Mouse (Mus musculus) cerebellum, adult 11-12 months (tissue): ENCODE results near the gene Hoxd9.

Experiments
- DNase-seq: peaks from one replicate; pipeline ENCODE4 v3.0.0; 2022

The Hoxd9 gene

DNA sequence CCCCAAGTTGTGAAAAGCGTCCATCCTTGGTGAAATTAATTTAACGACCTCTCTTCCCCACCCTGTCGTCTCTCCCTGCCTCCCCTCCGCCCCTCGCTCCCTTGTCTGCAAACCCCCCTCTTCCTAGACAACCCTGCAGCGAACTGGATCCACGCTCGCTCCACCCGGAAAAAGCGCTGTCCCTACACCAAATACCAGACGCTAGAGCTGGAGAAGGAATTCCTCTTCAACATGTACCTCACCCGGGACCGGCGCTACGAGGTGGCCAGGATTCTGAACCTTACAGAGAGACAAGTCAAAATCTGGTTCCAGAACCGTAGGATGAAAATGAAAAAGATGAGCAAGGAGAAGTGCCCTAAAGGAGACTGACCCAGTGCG is 1.5 kb downstream of the Hoxd9 start:
- no peak for DNase-seq

DNA sequence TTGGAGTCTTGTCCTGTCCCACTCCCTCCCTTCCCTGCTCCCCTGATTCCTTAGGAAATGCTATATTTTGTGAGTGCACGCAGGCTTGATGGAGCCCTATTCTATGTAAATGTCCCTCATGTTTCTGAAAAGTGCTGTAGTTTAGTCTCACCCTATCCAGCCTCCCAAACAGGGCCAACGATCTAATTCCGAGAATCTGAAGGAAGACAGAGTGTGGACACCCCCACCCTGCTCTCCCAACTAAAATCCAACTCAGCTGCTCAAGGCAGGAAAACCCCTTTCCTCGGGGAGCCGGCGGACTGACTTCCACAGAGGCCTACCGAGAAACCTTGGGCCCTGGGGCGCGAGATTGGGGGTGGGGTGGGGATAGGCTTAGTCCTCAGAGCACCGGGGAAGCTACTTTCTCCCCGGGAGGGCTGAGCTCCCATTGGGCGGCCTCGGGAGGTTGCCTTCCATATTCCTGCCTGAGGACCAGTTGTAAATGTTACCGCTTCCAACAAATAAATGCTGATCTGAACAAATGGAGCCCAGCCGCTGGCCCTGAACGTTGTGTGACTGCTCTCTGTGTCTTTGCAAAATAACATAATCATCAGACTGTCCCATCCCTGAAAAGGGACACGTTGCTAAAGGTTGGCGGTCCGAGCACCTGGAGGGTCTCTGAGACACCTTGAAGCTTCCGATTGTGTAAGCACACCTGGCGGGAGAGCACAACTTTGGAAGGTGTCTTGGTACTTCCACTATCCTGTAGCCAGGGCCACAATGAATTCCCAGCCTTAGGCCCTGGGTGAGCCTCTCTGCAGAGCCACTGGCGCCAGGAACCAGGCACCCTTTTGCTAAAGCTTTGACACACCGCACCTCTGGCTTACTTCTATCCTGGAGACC is 2.4 kb downstream of the Hoxd9 start:
- no peak for DNase-seq

DNA sequence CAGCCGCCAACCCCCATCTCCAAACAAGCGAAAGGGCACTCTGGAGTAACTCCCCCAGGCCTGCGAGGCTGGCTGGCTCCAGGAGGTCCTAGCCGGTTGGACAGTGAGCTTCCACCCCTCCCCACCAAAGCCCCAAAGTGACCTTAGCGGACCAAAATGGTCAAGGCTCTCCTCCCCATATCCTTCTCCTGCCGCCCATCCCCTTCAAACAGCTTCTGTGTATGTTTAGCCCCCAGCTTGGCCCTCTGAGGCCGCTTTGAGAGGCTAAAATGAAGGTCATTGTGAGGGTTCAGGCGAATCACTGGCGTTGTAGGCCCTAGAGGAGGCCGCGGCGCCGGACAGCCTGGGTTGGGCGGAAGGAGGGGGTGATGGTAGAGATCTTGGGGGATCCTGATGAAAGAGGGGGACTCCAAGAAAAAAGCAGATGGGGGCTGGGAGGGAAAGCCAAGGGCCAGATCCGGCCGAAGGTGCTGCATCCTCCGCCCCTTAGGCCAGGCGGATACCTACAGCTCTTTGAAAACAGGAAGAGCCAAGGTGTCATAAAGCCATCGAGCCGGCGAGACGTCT is 3.1 kb downstream of the Hoxd9 start:
- no peak for DNase-seq

DNA sequence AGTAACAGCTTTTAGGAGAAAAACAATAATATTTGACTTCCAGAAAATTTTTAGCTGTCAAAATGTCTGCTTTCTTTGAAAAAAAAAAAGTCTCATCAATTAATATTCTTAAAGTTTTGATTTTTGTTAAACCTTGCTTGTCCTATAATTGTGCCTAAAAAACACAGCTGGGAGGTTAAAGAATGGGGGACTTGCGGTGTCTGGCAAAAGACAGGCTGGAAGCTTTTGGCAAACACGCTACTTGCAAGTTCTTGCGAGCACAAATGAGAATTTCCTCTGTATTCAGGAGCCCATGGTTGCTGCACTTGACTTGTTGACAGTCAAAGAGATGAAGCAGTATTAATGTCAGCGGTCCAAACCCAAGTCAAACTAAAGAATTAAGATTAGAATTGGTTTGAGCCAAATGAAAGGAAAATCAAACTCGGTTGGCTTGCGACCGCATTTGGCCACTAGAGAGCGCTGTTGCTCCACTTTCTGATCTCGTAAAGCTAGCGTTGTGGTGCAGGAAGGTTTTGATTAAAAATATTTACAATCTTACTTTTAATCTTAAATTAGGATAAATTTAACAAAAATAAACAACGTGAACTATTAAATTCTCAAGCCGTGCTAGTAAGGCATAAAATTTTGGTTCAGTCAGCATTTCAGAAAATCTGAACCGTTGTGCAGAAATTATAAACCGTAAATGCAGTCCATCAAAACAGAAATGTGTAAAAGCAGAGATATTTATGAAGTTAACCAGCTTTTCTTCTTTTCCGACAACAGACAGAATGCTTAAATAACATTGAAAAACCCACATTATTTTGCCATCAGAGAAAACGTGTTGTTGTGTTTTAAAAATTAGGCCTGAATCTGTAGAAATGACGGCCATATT is 4.7 kb downstream of the Hoxd9 start:
- DNase-seq: no peak

DNA sequence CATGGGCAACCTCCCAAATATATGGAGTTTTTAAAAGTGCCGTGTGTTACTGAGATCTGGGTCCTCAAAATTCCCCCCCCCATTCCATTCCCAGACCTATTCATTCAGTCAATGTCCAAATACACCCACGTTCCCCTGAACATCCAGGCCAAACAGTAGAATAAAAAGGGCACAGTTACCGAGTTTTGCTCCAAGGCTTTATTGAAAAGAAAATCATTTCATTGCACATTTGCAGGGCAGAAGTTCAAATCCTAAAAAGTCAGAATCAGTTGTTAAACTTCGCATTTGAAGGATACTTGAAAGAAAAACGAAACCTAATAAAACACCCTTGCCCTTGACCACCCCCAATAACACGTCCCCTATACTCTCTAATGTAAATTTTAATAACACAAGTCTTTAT is 5.3 kb downstream of the Hoxd9 start:
- DNase-seq: no peak

DNA sequence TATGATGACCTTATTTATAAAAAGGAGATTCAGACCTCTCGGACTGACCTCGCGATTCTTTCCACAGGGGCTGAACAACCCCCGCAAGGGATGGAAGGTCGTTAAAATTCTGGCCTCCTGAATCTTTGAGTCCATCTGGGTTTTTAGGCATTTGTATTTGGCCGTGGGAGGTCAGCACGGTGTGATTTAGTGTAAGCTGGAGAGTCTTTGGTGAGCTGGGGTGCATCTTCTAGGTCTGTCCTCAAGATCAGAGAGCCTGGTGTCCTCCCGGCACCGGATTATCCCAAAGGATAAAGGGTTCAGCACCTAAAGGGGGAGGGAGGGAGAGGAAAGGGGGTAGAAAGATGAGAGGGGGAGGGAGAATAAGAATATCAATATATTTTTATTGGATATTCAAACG is 5.8 kb downstream of the Hoxd9 start:
- DNase-seq: no peak

DNA sequence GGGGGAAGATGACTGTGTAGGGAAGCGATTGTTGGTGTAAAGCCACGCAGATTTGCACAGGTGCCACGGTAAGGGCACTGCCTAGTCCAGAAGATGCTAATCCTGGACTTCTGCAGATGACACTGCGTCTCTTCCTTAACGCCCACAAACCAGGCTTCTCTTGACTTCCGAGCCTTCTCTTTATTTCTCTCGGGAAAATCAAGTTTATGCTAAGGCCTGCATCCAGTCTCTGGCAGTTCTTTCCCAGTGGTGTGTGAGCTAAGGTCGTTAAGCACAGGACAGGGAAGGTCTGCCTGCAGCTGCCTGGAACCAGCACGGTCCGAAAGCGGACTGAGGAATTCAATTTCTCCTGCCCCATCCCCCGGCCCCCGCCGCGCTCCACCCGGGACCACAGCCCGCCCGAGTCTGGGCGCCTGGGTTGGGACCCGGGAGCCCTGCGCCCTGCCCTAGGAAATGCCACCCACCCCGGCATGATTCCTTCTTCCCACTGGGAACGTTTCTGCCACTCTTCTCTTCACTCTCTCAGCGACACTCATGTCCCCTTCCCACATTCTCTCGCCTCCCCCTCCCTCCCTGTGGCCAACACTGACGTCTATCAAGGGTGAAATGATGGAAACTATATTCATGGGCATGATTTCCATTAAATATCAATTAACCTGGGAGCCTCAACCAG is 6.3 kb downstream of the Hoxd9 start:
- no peak for DNase-seq

DNA sequence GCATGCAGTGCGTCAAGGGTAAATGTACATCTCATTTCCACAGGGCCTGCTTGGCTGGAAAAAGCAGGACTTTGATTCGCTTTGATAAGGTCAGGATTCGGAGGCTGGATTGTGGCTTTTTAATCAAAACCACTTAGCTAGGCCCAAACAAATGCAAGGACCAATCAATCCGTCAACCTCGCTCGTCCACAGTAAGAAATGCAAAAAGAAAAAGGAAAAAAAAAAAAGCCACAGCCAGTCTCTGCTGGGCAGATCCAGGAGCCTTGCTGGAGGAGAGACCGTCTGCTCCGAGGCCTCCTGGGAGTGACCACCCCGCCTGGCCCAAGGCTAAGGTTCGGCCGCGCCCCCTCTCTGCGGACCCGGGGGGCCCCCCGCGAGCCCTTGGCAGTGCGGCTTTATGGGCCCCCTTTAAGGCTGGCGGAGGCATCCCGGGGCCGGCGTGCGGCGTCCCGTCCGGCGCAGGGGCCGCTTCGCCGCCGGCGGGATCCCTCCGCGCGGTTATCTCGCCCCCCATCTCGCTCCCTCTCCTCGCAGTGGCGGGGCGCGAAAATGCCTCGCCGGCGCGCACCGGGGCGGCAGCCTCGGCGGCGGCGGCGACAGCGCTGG is 7.0 kb downstream of the Hoxd9 start, which contains the start of gene Hoxd8:
Gene Hoxd8, plus strand, starts transcription at position 223 of the 606 bp plus-strand sequence.
- no peak for DNase-seq

DNA sequence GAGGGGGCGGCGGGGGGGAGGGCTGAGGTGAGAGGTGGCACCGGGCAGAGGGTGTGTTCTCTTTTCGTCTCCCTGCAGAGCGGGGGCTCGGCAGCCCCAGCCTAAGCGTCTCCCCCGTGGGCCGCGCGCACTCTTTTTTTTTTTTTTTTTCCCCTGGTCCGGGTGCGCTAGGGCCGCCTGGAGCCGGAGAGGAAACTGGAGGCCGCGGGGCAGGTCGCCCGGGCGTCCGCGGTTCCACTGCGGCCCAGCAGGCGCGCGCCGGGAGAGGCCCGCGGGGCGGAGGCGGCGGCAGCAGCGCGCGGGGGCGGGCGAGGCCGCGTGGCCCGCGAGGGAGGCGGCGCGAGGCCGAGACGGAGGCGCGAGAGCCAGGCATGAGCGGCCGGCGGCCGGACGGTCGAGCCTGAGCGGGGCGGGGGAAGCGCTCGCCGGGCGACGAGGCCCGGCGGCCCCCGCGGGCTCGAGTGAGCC is 7.5 kb downstream of the Hoxd9 start:
- no peak for DNase-seq

DNA sequence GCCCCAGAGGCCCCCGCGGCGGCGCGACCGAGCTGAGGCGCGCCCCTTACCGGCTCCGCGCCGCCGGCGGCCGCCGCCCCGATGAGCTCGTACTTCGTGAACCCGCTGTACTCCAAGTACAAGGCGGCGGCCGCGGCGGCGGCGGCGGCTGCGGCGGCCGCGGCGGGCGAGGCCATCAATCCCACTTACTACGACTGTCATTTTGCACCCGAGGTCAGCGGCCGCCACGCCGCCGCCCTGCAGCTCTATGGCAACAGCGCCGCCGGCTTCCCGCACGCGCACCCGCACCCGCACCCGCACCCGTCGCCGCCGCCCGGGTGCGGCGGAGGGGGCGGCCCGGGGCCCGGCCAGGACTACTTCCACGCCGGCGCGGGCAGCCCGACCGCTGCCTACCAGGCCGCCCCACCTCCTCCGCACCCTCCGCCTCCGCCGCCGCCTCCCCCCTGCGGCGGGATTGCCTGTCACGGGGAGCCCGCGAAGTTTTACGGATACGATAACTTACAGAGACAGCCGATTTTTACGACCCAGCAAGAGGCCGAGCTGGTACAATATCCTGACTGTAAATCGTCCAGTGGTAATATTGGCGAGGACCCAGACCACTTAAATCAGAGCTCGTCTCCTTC is 8.1 kb downstream of the Hoxd9 start:
- no peak for DNase-seq

DNA sequence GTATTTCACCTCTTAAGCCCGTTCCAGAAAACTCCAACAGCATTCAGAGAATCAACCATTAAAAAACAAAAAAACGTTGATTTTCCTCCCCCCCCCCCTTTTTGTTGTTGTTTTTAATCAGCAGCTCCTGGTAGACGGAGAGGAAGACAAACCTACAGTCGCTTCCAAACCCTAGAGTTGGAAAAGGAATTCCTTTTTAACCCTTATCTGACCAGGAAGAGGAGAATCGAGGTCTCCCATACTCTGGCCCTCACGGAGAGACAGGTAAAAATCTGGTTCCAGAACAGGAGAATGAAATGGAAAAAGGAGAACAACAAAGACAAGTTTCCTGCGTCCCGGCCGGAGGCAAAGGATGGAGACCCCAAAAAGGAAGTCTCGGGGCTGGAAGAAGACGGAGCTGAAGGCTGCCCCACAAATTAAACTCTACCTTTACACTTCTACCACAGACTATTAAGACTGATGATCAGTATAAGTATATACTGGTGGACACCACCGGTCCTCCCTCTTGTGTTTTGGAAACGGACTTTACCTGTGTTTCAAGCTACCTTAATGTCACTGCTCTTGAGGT is 8.9 kb downstream of the Hoxd9 start:
- DNase-seq: no peak

DNA sequence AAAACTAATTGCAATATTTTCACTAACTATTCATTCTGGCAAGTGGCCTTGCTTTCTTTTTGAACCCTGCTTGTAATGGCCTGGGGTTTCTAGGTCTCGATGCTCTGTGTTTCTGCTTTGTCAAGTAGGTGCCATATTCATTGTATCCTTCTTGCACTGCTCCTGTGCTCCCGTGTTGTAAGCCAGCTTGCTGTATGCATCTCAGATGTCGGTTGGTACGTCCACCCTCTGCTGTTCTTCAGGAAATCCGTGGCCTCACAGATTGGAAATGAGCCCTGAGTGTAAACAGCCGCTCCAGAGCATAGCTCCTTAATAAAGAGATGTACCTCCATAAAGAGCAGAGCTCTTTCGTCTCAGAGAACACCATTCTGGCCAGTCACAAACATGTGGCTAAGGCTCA is 10.1 kb downstream of the Hoxd9 start:
- DNase-seq: no peak

DNA sequence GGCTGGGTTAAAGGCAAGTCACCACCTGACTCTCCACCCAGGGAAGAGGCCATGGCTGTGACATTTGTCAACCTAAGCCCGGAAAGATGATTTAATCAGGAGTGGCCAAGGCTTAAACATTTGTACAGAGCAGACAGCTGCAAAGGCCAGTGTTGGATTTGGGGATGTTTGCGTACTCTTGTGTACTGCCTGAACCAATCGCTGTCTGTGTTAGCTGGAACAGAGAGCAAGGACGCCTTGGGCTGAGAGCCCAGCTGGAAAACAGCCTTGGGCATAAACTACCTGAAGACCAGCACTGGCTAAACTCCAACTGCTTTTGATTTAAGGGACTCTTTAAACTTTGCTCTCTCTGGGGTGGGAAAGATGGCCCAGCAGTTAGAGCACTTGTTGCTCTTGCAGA is 11.1 kb downstream of the Hoxd9 start:
- DNase-seq: no peak

DNA sequence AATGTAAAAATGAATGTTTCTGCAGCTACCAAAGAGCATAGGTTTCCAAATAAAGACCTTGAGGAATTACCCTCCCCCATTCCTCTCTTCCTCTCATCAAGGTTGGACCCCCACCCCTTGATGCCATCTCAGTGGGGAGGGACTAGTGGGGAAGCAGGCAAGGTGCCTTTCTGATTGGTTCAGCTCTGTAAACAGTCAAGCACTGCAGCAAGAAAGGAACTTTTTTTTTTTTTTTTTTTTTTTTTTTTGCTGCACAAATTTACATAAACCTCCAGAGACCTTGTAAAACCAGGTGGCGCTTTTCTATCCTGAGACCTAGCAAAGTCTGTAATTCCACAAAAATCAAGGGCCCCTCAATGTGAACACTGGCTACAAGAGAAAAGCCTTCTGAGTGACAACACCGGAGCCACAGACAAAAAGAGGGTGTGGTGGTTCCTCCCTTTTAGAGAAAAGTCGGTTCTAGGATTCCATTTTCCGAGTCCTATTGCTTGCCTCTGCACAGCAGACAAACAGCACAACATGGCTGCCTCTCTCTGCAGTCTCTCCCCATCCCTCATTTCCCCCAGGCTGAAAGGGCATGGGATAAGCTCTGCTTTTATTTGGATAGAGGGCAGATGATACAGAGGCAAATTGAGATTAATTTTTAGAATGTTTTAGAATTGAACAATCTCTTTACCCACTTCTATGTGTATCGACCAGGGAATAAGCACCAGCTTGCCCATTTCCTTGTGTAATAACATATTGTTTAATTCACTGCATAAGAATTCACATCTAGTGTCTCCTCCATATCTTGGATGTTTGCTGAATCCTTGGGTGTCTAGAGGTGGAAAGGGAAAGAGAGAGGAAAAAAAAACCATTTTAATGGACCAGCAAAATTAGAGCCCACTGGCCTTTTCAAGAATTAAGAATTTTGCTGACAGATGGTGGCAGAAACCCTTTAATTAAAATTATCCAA is 12.2 kb downstream of the Hoxd9 start:
- no peak for DNase-seq

DNA sequence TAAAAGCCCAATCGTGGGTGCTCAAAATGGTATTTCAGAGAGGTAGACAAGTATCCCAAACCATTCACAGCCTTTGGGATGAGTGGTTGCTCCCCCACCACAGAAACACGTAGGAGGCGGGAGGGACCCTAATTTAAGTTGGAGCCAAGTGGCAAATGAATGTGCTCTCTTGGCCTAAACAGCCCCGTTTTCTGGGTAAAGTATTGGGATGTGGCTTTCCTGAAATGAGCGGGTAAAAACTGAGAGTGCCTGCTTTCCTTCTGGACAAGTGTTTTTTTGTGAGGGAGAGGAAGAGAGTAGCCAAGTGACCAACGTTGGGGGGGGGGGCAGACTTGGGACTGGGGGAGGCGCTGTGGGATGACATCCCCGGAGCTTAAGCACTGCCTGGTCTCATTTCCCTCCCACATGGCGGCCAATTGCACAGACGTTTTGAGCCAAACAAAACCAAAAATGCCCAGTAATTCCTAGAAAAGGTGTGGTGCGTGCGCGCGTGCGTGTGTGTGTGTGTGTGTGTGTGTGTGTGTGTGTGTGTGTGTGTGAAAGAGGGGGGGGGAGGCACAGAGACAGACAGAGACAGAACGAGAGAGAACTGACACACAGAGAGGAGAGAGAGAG is 13.5 kb downstream of the Hoxd9 start:
- DNase-seq: no peak

DNA sequence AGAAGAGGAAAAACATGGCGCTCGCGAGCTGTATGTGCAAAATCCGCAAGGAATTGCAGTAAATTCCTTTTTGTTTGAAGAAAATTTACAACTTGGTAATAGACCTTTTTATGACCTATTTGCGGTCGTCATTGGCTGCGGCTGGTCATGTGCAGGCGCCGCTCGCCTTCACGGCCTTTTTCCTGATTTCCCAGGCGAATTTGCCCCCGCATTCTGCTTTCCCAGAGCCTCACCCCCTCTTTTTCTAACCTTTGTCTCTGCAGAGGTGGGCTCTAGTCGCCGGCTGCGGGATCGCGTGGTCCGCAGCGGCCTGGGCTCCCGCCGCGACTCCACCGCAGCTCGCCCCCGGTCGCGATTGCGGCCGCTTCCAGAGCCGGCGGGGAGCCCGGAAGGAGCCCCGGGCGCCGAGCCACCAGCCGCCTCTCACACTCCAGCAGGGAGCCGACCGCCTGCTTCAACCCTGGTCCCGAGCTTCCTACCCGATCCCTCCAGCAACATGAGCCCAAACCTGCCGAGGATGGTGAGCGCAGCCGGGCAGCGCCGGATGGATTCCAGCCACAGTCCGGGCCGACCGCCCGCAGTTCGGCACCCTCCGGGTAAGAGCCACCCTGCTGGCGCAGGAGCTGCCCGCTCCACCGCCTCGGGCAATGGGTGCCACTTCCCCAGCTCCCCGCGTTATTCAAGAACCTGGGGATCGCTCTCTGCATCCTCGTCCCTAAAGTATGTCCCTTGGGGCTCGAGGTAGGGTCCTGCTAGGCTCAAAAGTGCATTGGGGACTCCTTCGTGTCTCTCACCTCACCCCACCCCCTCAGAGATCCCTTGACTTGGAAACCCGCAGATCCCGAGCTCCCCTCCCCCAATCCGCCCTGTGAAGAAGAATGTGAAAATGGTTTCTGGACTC is 14.4 kb downstream of the Hoxd9 start, which contains the start of the genes Hoxd3 and Hoxd4:
Gene Hoxd3, plus strand, starts transcription at position 207 of the 901 bp plus-strand sequence.
Gene Hoxd4, plus strand, starts transcription at position 209 of the 901 bp plus-strand sequence.
- DNase-seq: no peak

DNA sequence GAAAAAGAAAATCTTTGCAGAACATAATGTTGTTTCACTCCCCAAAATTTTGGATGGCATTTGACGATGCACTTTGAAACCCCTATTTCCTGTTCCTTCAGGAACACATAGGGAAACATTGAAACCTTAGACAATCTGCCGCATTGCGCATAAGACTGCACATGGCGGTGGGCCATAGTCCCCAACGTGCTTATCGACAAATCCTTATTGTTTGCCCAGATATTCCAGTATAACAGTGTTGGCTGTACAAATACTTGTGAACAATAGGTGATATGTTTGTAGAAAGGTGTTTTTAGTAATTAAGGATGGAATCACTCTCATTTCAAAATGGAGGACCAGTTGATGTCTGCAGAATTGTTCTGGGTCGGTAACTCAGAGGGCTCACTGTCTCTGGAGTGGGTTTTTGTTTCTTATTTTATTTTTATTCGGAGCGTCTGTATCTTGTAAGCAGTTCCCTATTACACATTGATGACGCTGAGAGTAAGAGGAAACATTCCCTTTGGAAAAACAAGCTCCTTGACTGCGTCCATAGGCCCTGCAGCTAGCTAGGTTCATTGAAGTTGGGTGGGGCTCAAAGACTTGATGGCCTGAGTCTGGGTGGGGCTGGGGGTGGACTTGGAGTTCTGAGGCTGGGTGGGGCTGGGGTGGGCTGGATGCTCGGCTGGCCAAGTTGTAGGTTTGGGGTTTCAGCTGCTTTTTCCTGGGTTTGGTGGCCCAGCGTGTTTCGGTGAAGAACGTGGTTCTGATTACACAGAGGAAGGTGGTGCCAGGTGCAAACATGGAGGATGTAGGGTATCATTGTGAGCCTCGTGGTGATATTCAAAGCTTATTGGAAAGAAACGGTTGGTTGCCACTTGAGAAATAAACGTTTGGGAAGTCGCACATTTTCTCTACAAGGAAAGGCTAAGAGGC is 16.0 kb downstream of the Hoxd9 start:
- DNase-seq: no peak
